Mouse (Mus musculus) olfactory bulb, adult 2 months (tissue): ENCODE results near the gene Csdc2. TPM values are rescaled to one million over a fixed set of nuclear protein-coding genes. Genes with fewer than 3 reads are reported as not detected.
A peak's percentile ranks its signal among the peaks of the same experiment; 100 is the strongest.

Experiments used
- H3K27ac ChIP-seq: fragments of 200-500 bp; 2 replicates; pipeline ENCODE4 v1.5.1; 2012; ENCODE audit warnings: low read depth, low read length; ENCODE audit not compliant: insufficient read depth
- H3K4me1 ChIP-seq: fragments of 200-500 bp; 2 replicates; pipeline ENCODE4 v1.6.1; 2012; ENCODE audit warnings: low read length; ENCODE audit not compliant: control insufficient read depth, insufficient read depth
- H3K4me3 ChIP-seq: fragments of 200-500 bp; 2 replicates; pipeline ENCODE4 v1.5.1; 2012; ENCODE audit warnings: mild to moderate bottlenecking, low read depth, low read length, moderate library complexity; ENCODE audit not compliant: insufficient read depth
- CTCF ChIP-seq: fragments of 200-500 bp; IDR thresholded peaks from 2 replicates; pipeline ENCODE4 v1.5.1; 2012; ENCODE audit warnings: low read depth, mild to moderate bottlenecking, low read length, moderate library complexity; ENCODE audit not compliant: insufficient read depth
- POLR2A ChIP-seq: fragments of 200-500 bp; IDR thresholded peaks from 2 replicates; pipeline ENCODE4 v1.6.1; 2012; ENCODE audit warnings: mild to moderate bottlenecking, low read depth, low read length, moderate library complexity; ENCODE audit not compliant: insufficient read depth
- WGBS: fragments of 180-500 bp; shearing (Covaris S2); methylation state at CpG from one replicate; pipeline ENCODE4 v1.1.7; 2018; 5-methylcytosine and 5-hydroxymethylcytosine counted together
- polyA plus RNA-seq: library from polyadenylated mRNA; stranded (reverse); fragments of >200 nt; gene quantifications from 2 replicates; pipeline ENCODE4 v1.2.4, GENCODE M21; 2012; ENCODE audit warnings: low replicate concordance; ENCODE audit not compliant: missing spikeins, insufficient read depth, insufficient read length

Csdc2 gene
- polyA plus RNA-seq, 1 experiment: not detected

DNA sequence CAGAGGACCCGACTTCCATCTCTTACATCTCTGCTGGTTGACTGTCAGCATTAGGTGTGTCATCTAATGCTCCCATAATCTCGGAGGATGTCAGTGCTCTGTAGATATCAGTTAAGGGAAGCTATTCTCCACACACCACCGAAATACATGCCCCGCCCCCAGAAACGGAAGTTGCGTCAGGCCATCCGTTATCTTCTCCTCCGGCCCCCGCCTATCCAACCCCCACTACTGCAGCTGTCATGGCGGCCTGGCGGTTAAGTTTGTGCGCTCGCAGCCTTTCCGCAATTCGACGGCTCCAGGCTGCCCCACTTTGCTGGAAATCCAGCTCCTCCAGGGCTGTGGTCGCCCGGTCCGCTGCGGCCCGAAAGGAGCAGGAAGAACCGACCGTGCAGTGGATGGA is 43.8 kb downstream of the Csdc2 start, which contains the start of gene 1700029P11Rik:
Gene 1700029P11Rik, plus strand, starts transcription at position 220 of the 400 bp plus-strand sequence.
- TF ChIP-seq POLR2A (no peak), CTCF (no peak)
- 96% methylated on average over 23 of the region's 23 CpGs for WGBS
- no peak within 1 kb of the TSS for H3K4me3 ChIP-seq
- H3K4me1 ChIP-seq: no peaks in the 10 kb centered on the region
- no peak within 1 kb of the TSS for H3K27ac ChIP-seq

GRCm38 (mm10) chr15:81982173-81982572 is 45.6 kb downstream of the Csdc2 start:
- Histone ChIP-seq H3K27ac (no peak overlapping the region), H3K4me1 (no peaks in the 10 kb centered on the region), H3K4me3 (no peak overlapping the region)
- WGBS: 67% methylated on average over 1 of the region's 1 CpGs
- no peak for TF ChIP-seq CTCF
- TF ChIP-seq POLR2A: no peak

DNA sequence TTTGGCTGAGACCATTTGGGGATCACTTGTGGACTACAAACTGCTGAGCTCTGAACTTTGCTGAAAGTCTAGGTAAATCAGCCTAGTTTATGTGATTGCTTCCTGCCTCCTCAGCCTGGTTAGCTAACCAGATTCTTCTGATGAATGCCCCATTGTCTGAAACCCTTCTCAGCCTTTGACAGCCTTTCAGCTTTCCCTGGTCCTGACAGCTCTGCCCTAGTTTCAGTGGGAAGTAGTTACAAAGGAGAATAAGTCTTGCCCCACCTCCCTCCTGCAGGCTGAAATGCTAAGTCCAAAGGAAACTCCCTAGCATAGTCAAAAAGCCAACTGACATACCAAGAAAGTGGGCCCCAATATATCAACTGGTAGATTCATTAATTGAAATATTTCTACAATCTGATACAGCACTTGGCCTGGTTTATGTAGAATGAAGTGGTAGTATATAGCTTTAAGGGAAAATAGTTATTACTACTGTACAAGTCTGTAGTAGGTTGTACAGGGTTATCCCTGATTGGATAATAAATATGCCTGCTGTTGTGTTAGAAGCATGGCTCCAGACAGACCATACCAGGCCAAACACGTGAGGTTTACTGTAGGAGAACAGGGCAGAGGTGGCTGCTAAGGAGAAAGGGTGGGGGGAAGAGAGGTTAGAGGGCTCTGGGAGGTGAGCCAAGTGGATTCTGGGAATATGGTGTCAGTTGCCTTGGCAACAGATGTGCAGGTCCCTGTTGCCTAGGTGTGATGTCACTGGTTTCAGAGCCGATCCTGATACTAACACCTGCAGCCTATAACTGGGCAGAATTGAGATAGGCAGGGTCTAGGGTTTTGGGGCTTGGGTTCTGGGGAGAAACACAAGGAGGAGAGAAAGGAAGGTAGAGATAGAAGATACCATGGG is 49.0 kb downstream of the Csdc2 start:
- TF ChIP-seq POLR2A (no peak), CTCF (no peak)
- WGBS: 54% methylated on average over 2 of the region's 2 CpGs
- Histone ChIP-seq H3K4me3 (no peak overlapping the region), H3K27ac (no peak overlapping the region), H3K4me1 (peaks cover 5% of the 10 kb centered on the region)

DNA sequence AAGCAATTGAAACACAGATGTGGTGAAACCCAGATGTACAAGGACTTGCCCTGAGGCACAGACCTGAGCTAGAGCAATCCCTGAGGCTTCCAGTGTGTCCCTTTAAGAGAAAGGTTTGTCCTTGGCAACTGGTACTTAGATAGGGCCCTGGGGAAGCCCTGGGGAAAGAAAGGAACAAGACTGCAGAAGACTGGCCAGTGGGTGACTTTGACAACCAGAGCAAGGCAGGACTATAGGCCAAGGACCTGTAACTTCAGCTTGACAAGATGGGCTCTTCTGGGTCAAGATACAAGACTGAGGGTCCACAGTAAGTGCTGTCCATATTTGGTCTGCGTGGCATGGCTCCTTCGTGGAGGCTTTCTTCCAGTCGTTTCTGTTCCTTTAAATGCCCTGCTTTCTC is 51.1 kb downstream of the Csdc2 start, which contains the start of gene Xrcc6:
Gene Xrcc6, plus strand, starts transcription at position 190 of the 400 bp plus-strand sequence.
- H3K27ac ChIP-seq: peak within 1 kb of the TSS; percentile 25; the same call in 1 of the 2 replicates
- 63% methylated on average over 3 of the region's 3 CpGs for WGBS
- TF ChIP-seq POLR2A (no peak), CTCF (no peak)

DNA sequence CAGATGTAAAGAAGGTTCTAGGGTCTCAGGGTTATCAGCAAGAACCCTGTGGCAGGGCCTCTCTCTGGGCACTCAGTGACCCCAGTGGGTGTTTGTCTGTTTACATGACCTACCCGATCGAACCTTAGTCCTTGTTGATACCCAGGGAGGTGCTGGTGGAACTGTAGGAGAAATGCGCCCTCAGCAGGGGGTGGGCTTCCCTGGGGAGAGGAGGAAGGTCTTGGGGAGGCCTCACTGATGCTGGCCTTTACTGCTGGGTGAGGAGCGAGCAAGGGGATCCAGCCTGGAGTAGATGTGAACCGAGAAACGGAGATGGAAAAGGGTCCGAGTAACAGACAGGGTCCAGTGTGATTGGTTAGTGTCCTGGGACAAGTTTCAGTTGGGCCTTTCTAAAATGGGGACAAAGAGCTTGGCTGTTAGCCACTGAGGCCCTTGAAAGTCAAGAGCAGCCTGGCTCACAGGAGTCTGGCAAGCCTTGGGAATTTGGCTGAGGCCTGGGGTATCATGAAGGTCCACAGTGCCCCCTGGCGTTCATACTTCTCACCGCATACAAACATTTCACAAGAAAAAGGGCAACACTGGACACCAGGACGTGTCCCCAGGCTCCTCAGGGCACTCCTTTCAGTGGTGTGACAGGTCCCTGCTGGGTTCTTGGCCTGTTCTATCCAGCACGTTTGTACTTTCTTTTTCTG is 53.0 kb downstream of the Csdc2 start:
- Histone ChIP-seq H3K27ac (peak overlapping the region; percentile 56), H3K4me1 (peaks cover 16% of the 10 kb centered on the region), H3K4me3 (no peak overlapping the region)
- 24% methylated on average over 11 of the region's 11 CpGs for WGBS
- TF ChIP-seq POLR2A (no peak), CTCF (peak; percentile 75)

More for the DNA sequence above, 51.1 kb downstream of the Csdc2 start, which contains the start of gene Xrcc6:
- Histone ChIP-seq H3K4me3 (no peak within 1 kb of the TSS), H3K4me1 (peaks cover 8% of the 10 kb centered on the region)

DNA sequence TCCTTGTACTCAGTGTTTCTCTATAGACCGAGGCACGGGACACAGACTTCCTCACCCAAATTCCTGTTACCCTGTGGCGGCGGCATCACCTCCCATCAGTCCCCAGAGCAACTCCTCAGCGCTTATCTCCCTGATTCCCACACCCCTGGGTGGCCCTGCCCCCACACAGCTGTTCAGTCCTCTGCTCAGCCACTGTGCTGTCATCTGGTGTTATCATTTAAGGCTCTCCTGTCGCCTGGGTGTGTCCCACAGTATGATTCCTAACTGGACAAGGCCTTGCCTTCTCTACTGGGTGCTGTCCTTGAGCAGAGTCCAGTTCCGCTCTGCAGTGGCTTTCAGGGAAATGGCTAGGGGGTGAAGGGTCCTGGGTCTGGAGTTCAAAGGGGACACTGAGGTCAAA is 54.0 kb downstream of the Csdc2 start:
- Histone ChIP-seq H3K27ac (no peak overlapping the region), H3K4me3 (no peak overlapping the region), H3K4me1 (peaks cover 18% of the 10 kb centered on the region)
- no peak for TF ChIP-seq POLR2A
- no peak for TF ChIP-seq CTCF
- WGBS: 56% methylated on average over 7 of the region's 7 CpGs

- Histone ChIP-seq H3K4me1 (peaks cover 18% of the 10 kb centered on the region), H3K27ac (no peak overlapping the region), H3K4me3 (no peak overlapping the region)
- TF ChIP-seq CTCF: no peak
- TF ChIP-seq POLR2A: no peak
- 60% methylated on average over 6 of the region's 6 CpGs for WGBS
These were observed 57.4 kb downstream of the Csdc2 start for GRCm38 (mm10) chr15:81993992-81994391.

Other genes with a start within 250 kb of the Csdc2 start
- not detected in 2 replicates for gene Chadl, start 239.5 kb upstream of the Csdc2 start, polyA plus RNA-seq
- gene Zc3h7b, start 191.7 kb upstream of the Csdc2 start, polyA plus RNA-seq: not detected in 2 replicates
- gene Rangap1, start 191.2 kb upstream of the Csdc2 start, polyA plus RNA-seq: not detected in 2 replicates
- gene Tef, start 134.3 kb upstream of the Csdc2 start, polyA plus RNA-seq: 278 TPM in 1 of 2 replicates, not detected in the other
- gene Tob2, start 78.0 kb upstream of the Csdc2 start, polyA plus RNA-seq: not detected in 2 replicates
- not detected in 2 replicates for gene Phf5a, start 64.8 kb upstream of the Csdc2 start, polyA plus RNA-seq
- gene Aco2, start 64.5 kb upstream of the Csdc2 start, polyA plus RNA-seq: 365 TPM in 1 of 2 replicates, not detected in the other
- not detected in 2 replicates for gene Polr3h, start 10.5 kb upstream of the Csdc2 start, polyA plus RNA-seq
- not detected in 2 replicates for gene Pmm1, start 24.2 kb downstream of the Csdc2 start, polyA plus RNA-seq
- not detected in 2 replicates for gene 1700029P11Rik, start 43.8 kb downstream of the Csdc2 start, polyA plus RNA-seq
- 1,163 TPM in 1 of 2 replicates, not detected in the other for gene Xrcc6, start 51.1 kb downstream of the Csdc2 start, polyA plus RNA-seq
- gene Desi1, start 97.1 kb downstream of the Csdc2 start, polyA plus RNA-seq: 107 TPM in 1 of 2 replicates, not detected in the other
- not detected in 2 replicates for gene Snu13, start 110.8 kb downstream of the Csdc2 start, polyA plus RNA-seq
- gene 4930407I10Rik, start 122.4 kb downstream of the Csdc2 start, polyA plus RNA-seq: not detected in 2 replicates
- gene Mei1, start 133.2 kb downstream of the Csdc2 start, polyA plus RNA-seq: not detected in 2 replicates
- not detected in 2 replicates for gene Ccdc134, start 191.2 kb downstream of the Csdc2 start, polyA plus RNA-seq
- gene Srebf2, start 210.4 kb downstream of the Csdc2 start, polyA plus RNA-seq: 282 TPM in 1 of 2 replicates, not detected in the other